Mouse (Mus musculus): ENCODE results near the gene Fchsd2. TPM values are rescaled to one million over a fixed set of nuclear protein-coding genes. Genes with fewer than 3 reads are reported as not detected.
A peak's percentile ranks its signal among the peaks of the same experiment; 100 is the strongest.

The Fchsd2 gene
- polyA plus RNA-seq, 1 experiment, result 0.02 TPM

DNA sequence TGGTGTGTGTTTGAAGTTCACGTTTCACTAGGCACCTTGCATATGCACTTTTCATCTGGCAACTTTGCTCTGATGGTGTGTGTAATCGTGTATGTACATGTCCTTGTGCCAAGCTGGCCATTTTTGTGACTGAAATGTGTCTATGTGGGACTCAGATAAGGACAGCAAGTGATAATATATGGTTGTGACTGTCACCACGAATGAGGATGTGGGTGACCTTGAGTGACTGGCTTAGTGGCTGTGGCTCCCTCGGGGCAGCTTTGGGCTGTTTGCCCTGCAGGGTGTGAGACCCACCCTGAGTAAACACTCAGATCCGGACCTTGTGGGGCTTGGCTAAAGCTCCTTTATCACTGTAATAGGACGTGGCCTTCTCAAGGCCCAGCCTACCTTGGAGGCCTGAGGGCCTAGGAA lies 223.9 kb downstream of the Fchsd2 start:
- H3K4me3 ChIP-seq (replicated peaks), result peak overlapping the region; percentile 7
- H3K4me1 ChIP-seq (ENCODE audit: control insufficient read depth), result peaks cover 89% of the 10 kb centered on the region

DNA sequence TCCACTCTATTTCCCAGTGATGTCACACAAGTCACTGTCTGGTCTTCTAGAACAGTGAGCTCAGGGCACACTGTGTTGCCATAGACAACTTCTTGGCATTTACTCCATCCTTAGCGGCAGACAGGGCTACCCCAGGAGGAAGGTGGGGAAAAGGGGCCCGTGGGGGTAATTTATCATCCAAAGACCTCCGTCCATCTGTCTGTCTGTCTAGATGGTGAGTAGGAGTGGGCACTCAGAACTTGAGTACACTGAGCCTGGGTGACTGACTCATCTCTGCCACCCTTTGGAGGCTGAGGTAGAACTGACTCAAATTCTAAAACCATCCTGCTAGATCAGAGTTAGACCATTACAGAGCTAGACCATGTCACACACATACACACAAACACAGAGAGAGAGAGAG lies 224.4 kb downstream of the Fchsd2 start, which contains the start of gene Stard10:
Stard10 (plus strand) TSS at position 73 of the 400 bp plus-strand sequence.
- Histone ChIP-seq H3K9me3 (ENCODE audit: control insufficient read depth, low read length) (no peaks in the 10 kb centered on the region), H3K4me1 (ENCODE audit: control insufficient read depth) (peaks cover 89% of the 10 kb centered on the region), H3K4me3 (replicated peaks) (peak within 1 kb of the TSS; percentile 35), H3K36me3 (ENCODE audit: control insufficient read depth) (no peaks in the 10 kb centered on the region; the same call in 1 of the 2 replicates), H3K27me3 (ENCODE audit: control insufficient read depth) (peaks cover 7% of the 10 kb centered on the region)
- TF ChIP-seq TAL1 (IDR thresholded peaks at IDR 0.05; ENCODE audit: low read length) (no peak), GATA1 (IDR thresholded peaks at IDR 0.05; ENCODE audit: low read length) (no peak)

More for the DNA sequence above, 223.9 kb downstream of the Fchsd2 start:
- Histone ChIP-seq H3K36me3 (ENCODE audit: control insufficient read depth) (no peaks in the 10 kb centered on the region), H3K27me3 (ENCODE audit: control insufficient read depth) (peaks cover 4% of the 10 kb centered on the region), H3K9me3 (ENCODE audit: control insufficient read depth, low read length) (no peaks in the 10 kb centered on the region)
- TF ChIP-seq TAL1 (IDR thresholded peaks at IDR 0.05; ENCODE audit: low read length) (peak; percentile 53; the same call in 2 of the 3 replicates), GATA1 (IDR thresholded peaks at IDR 0.05; ENCODE audit: low read length) (peak; percentile 49; the same call in 1 of the 2 replicates)

DNA sequence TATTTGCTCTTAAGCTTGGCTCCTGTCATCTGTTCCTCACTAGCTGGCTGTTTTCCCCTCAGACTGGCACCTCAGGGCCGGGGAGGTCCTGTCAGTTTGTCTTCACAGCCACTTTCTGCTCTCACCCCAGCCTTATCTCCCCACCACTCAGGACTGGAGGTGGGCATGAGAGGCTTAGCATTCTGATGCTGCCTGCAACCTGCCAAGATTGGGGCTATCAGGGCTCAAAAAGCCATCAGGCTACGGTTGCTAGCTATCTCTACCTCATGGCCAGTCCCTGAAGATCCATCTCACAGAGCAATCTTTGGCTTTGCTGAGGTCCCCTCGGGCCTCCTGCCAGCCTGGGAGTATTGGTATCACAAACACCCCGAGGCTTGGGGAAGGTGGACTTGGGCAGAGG lies 226.2 kb downstream of the Fchsd2 start:
- no peaks in the 10 kb centered on the region for H3K9me3 ChIP-seq (ENCODE audit: control insufficient read depth, low read length)
- H3K27me3 ChIP-seq (ENCODE audit: control insufficient read depth), result peaks cover 7% of the 10 kb centered on the region
- TF ChIP-seq TAL1 (IDR thresholded peaks at IDR 0.05; ENCODE audit: low read length) (no peak), GATA1 (IDR thresholded peaks at IDR 0.05; ENCODE audit: low read length) (no peak)
- H3K36me3 ChIP-seq (ENCODE audit: control insufficient read depth), result peaks cover 10% of the 10 kb centered on the region; the same call in 1 of the 2 replicates
- no peak overlapping the region for H3K4me3 ChIP-seq (replicated peaks)
- peaks cover 97% of the 10 kb centered on the region for H3K4me1 ChIP-seq (ENCODE audit: control insufficient read depth)

DNA sequence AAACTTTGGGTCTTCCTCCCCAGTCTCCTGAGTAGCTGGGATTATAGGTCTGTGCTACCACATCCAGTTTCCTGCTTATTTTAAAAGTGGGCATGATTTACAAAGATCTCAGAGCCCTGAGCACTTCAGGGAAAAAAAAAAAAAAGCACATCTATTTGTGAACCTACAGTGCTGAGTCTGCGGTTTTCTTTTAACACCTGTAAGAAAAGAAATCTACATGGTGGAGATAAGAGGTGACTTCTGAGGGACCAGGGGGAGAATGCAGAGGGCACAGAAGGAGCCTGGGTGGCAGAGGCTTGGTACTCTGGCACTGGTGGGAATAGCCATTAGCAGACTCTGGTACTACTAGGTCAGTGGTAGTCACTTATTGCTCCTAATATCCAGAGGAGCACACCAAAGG lies 227.1 kb downstream of the Fchsd2 start:
- H3K9me3 ChIP-seq (ENCODE audit: control insufficient read depth, low read length), result no peaks in the 10 kb centered on the region
- no peak for TF ChIP-seq TAL1 (IDR thresholded peaks at IDR 0.05; ENCODE audit: low read length)
- no peak for TF ChIP-seq GATA1 (IDR thresholded peaks at IDR 0.05; ENCODE audit: low read length)
- H3K4me3 ChIP-seq (replicated peaks), result no peak overlapping the region
- H3K4me1 ChIP-seq (ENCODE audit: control insufficient read depth), result peaks cover 96% of the 10 kb centered on the region
- peaks cover 7% of the 10 kb centered on the region for H3K27me3 ChIP-seq (ENCODE audit: control insufficient read depth)
- H3K36me3 ChIP-seq (ENCODE audit: control insufficient read depth), result peaks cover 17% of the 10 kb centered on the region

DNA sequence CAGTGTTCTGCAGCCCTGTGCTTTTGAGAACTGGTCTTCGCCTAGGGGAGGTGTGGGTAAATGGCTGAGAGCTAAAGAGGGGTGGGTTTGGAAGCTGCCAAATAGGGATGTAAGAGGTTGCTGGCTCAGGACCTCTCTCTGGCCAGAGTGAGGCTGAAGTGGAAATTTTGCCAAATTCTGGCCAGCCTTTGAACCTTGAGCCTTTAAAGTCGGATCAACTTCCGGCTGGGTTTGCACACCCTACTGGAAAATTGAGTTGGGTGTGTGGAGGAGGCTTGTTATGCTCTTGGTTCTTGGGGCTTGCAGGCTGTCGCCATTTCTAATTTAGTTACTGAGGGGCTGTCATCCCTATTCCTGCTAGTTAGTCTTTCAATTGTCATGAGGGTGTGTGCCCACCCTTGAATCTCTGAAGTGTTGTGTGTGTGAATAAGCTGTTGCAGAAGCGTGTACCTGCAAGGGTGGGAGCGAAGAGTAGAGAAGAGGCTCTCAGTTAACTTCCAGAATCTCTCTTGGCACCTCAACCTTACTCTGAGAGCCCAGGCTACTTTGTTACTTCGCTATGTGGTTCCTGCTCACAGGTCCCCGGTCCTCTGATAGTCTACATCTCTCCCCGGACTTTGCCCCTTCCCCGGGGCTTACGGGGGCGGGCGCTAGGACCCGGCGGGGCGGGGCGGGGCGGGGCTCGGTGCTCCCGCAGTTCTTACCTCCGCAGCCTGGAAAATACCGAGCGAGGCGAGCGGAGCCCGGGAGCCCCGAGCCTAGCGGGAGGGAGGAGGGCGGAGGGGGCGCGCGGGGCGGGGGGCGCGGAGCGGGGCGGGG lies 227.9 kb downstream of the Fchsd2 start:
- peaks cover 25% of the 10 kb centered on the region for H3K36me3 ChIP-seq (ENCODE audit: control insufficient read depth)
- TF ChIP-seq TAL1 (IDR thresholded peaks at IDR 0.05; ENCODE audit: low read length) (no peak), GATA1 (IDR thresholded peaks at IDR 0.05; ENCODE audit: low read length) (no peak)
- peak overlapping the region; percentile 80 for H3K4me3 ChIP-seq (replicated peaks)
- H3K4me1 ChIP-seq (ENCODE audit: control insufficient read depth), result peaks cover 93% of the 10 kb centered on the region
- H3K9me3 ChIP-seq (ENCODE audit: control insufficient read depth, low read length), result no peaks in the 10 kb centered on the region
- peaks cover 7% of the 10 kb centered on the region for H3K27me3 ChIP-seq (ENCODE audit: control insufficient read depth)

DNA sequence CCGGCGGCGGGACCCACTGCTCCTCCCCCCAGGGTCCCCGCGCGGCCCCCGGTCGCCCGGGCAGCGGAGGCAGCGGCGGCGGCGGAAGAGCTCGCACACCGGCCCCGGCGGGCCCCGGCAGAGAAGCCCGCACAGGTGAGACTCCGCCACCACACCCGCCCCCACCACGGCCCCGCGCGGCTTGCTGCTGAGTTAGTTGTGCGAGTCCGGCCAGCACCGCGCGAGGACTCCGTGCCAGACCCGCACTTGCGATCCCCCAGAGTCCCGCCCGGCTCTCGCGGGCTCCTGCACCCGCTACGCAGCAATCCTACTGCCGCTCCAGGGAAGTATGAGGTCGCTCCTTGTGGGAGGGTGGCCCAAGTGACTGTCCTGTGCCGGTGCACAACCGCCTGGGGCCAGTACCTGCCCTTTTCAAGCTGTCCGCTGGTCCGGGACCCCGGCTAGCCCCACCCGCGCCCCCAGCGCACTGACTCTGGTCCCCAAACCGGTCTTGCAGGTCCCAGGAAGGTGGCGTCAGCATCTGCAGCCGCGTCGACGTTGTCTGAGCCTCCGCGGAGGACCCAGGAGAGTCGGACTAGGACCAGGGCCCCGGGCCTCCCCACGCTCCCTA lies 228.7 kb downstream of the Fchsd2 start:
- Histone ChIP-seq H3K4me1 (ENCODE audit: control insufficient read depth) (peaks cover 85% of the 10 kb centered on the region), H3K36me3 (ENCODE audit: control insufficient read depth) (peaks cover 29% of the 10 kb centered on the region), H3K27me3 (ENCODE audit: control insufficient read depth) (peaks cover 7% of the 10 kb centered on the region), H3K9me3 (ENCODE audit: control insufficient read depth, low read length) (no peaks in the 10 kb centered on the region), H3K4me3 (replicated peaks) (peak overlapping the region; percentile 80)
- TF ChIP-seq GATA1 (IDR thresholded peaks at IDR 0.05; ENCODE audit: low read length), result no peak
- TF ChIP-seq TAL1 (IDR thresholded peaks at IDR 0.05; ENCODE audit: low read length), result no peak

DNA sequence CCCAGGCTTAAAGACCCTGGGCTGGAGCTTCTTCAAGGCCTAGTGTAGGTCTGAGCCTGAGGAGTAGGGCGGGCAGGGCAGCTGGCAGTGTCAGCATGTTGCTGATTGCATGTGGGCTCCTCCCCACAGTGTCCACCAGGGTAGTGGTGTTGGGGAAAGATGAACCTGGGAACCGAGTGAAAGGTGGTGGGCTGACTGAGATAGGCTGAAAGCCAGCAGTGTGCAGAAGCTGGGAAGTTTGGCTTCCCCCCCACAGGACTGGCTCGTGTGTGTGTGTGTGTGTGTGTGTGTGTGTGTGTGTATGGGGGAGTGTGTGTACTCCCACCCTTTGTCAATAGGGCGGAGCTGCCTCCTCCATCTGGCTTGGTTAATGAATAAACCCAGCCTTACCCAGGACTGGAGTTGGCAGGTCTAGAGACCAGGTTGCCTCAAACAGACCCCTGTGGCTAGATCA lies 230.5 kb downstream of the Fchsd2 start:
- peak overlapping the region; percentile 80 for H3K4me3 ChIP-seq (replicated peaks)
- H3K4me1 ChIP-seq (ENCODE audit: control insufficient read depth), result peaks cover 70% of the 10 kb centered on the region
- TF ChIP-seq GATA1 (IDR thresholded peaks at IDR 0.05; ENCODE audit: low read length) (no peak), TAL1 (IDR thresholded peaks at IDR 0.05; ENCODE audit: low read length) (no peak)
- peaks cover 7% of the 10 kb centered on the region for H3K27me3 ChIP-seq (ENCODE audit: control insufficient read depth)
- peaks cover 41% of the 10 kb centered on the region for H3K36me3 ChIP-seq (ENCODE audit: control insufficient read depth)
- no peaks in the 10 kb centered on the region for H3K9me3 ChIP-seq (ENCODE audit: control insufficient read depth, low read length)

DNA sequence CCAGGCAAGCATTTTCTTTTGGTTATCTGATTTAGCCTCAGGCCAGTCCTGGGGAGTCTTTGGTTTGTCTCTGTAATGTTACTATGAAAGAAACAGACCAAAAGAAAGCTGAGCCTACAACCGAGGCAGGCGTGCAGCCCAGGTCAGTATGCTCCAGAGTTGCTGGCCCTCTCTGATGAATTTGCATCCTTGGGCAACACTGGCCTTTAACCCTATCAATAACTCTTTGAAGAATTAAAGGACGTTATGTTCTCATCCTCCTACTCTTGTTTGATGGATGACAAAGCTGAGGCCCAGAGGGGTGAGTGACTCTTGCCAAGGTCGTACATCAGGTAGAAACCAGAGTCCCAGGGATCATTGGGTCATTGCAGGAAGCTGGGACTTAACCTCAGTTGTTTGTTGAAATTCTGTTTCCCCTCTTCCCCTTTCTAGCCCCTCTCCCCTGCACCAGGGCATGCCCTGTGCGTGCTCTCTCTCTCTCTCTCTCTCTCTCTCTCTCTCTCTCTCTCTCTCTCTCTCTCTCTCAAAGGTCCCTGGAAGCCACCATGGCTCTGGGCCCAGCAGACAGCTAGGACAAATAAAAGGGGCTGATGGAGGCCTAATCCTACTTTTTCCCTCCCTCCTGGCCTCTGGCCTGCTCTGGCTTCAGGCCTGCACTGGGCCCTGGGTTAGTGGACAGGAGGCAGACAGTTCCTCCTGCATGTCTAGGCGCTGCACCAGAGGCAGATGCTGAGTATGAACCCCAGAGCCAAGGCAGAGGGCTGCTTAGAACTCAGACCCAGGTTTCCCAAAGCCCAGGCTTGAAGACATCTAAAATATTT lies 231.7 kb downstream of the Fchsd2 start:
- H3K4me1 ChIP-seq (ENCODE audit: control insufficient read depth), result peaks cover 63% of the 10 kb centered on the region
- TF ChIP-seq GATA1 (IDR thresholded peaks at IDR 0.05; ENCODE audit: low read length), result no peak
- no peak for TF ChIP-seq TAL1 (IDR thresholded peaks at IDR 0.05; ENCODE audit: low read length)
- H3K36me3 ChIP-seq (ENCODE audit: control insufficient read depth), result peaks cover 53% of the 10 kb centered on the region
- H3K4me3 ChIP-seq (replicated peaks), result no peak overlapping the region
- no peaks in the 10 kb centered on the region for H3K9me3 ChIP-seq (ENCODE audit: control insufficient read depth, low read length)
- H3K27me3 ChIP-seq (ENCODE audit: control insufficient read depth), result peaks cover 7% of the 10 kb centered on the region
